ENCODE assay signal across 18 mouse cellular contexts in genomic region chr19:55120518-55121244, GRCm38 (mm10). TPM values are rescaled to one million over a fixed set of nuclear protein-coding genes. Genes with fewer than 3 reads are reported as not detected.
DNase-seq lines count a peak whose midpoint lies in the region; ATAC-seq and TF ChIP-seq lines count a peak whose summit lies in the region.
"Had no signal": no experiment of that assay in that cellular context is flagged by ENCODE, and none has a peak within 500 bp of the region (broad histone marks: within the 10 kb centered on the region; RNA-seq: fewer than 3 reads in every experiment).

No protein-coding gene starts in this region.

- no peaks in the 10 kb centered on the region for H3K9me3 ChIP-seq in ES-E14 (ENCODE audit: control insufficient read depth, insufficient read depth, low read depth, low read length)
- H3K9me3 ChIP-seq in midbrain, embryonic 13.5 days, result no peaks in the 10 kb centered on the region
- H3K9me3 ChIP-seq: megakaryocyte, embryonic 14.5 days had no signal

- TF ChIP-seq CTCF in kidney, adult 2 months (conservative IDR thresholded peaks at IDR 0.05; ENCODE audit: insufficient read depth, insufficient read length, low read depth, low read length), result no peak

- in situ Hi-C loops in ES-E14 (cut with MboI; ENCODE audit: low sequenced_read_pairs in 2 of 2, unreplicated experiment in 2 of 2), result no loop called here

- H3K27me3 ChIP-seq in kidney, adult 2 months (replicated peaks; ENCODE audit: control insufficient read depth, insufficient read depth, low read length), result no peaks in the 10 kb centered on the region
- no peaks in the 10 kb centered on the region for H3K27me3 ChIP-seq in midbrain, embryonic 13.5 days

- H3K4me2 ChIP-seq in midbrain, embryonic 13.5 days (replicated peaks), result no peak overlapping the region
- H3K4me2 ChIP-seq: lung, embryonic 14.5 days had no signal

- H3K9ac ChIP-seq in ES-E14 (ENCODE audit: insufficient read depth, low read depth, low read length, poor library complexity, severe bottlenecking), result no peak overlapping the region
- H3K9ac ChIP-seq in midbrain, embryonic 13.5 days (replicated peaks), result no peak overlapping the region
- H3K9ac ChIP-seq: lung, embryonic 14.5 days had no signal

- no peak overlapping the region for H3K4me3 ChIP-seq in kidney, adult 2 months (ENCODE audit: insufficient read depth, low read depth, low read length)
- H3K4me3 ChIP-seq in ES-E14 (ENCODE audit: insufficient read depth in 1 of 2, low read depth in 1 of 2, low read length in 2 of 2, poor library complexity in 1 of 2, severe bottlenecking in 1 of 2), result no peak overlapping the region
- H3K4me3 ChIP-seq in midbrain, embryonic 13.5 days (replicated peaks), result no peak overlapping the region
- H3K4me3 ChIP-seq: megakaryocyte, embryonic 14.5 days had no signal

- H3K4me1 ChIP-seq in kidney, adult 2 months (ENCODE audit: control insufficient read depth, insufficient read depth, low read length), result peaks cover 21% of the 10 kb centered on the region
- H3K4me1 ChIP-seq in ES-E14 (ENCODE audit: control insufficient read depth in 2 of 2, insufficient read depth in 2 of 2, low read length in 2 of 2, poor library complexity in 1 of 2), result peaks cover 2 to 4% of the 10 kb centered on the region in 2 experiments; a peak in 3 of 4 replicates
- peaks cover 32% of the 10 kb centered on the region for H3K4me1 ChIP-seq in midbrain, embryonic 13.5 days (replicated peaks)

- peak; percentile 84 for DNase-seq in heart, adult 11 months
- DNase-seq in heart, adult 9 months (ENCODE audit: low spot score in 2 of 2), result no peak
- DNase-seq in kidney, adult 2 months, result no peak
- DNase-seq in kidney, postnatal 25 days, result no peak
- no peak for DNase-seq in ES-E14 (ENCODE audit: low read depth, low spot score)
- DNase-seq in right cerebral cortex, postnatal 36 days (ENCODE audit: low spot score in 2 of 2), result no peak
- DNase-seq: cerebellum, adult 11-12 months; lung, embryonic 14.5 days; right cerebral cortex, postnatal 25 days had no signal

- peak overlapping the region; percentile 81; the same call in 1 of the 2 replicates for H3K27ac ChIP-seq in kidney, adult 2 months (ENCODE audit: insufficient read depth, low read depth, low read length)
- H3K27ac ChIP-seq in ES-E14 (ENCODE audit: insufficient read depth, low read depth, low read length, poor library complexity, severe bottlenecking), result no peak overlapping the region
- H3K27ac ChIP-seq in midbrain, embryonic 13.5 days, result 0 out of 2 replicates have a peak overlapping the region, but pooled peaks have one; percentile 35
- H3K27ac ChIP-seq: kidney, postnatal 0 days had no signal

- WGBS in kidney, adult 2 months, result 55% methylated on average over 11 of the region's 11 CpGs
- 40% methylated on average over 11 of the region's 11 CpGs for WGBS in midbrain, embryonic 13.5 days

- no peaks in the 10 kb centered on the region for H3K36me3 ChIP-seq in kidney, adult 2 months (ENCODE audit: control insufficient read depth, insufficient read depth, low read length)
- no peaks in the 10 kb centered on the region for H3K36me3 ChIP-seq in ES-E14 (ENCODE audit: control insufficient read depth, insufficient read depth, low read length, poor library complexity, severe bottlenecking)
- H3K36me3 ChIP-seq in midbrain, embryonic 13.5 days, result no peaks in the 10 kb centered on the region

- TF ChIP-seq POLR2A in kidney, adult 2 months (IDR thresholded peaks at IDR 0.05; ENCODE audit: low read depth, low read length), result no peak

- ATAC-seq in midbrain, embryonic 13.5 days, result no peak
- ATAC-seq in frontal cortex, adult (ENCODE audit: low TSS enrichment), result no peak
- ATAC-seq: activated CD4-positive, CD25-positive, alpha-beta regulatory T cell, adult 4 months; CD4-positive, CD25-positive, alpha-beta regulatory T cell, adult 4 months; inflammation-experienced regulatory T-cells, adult 6 months had no signal

TF ChIP-seq in ES-E14, 5 proteins besides CTCF, POLR2A, EP300 and RAD21:
- peak; percentile 44; the same call in 1 of the 2 replicates for TF ChIP-seq MAFK (IDR thresholded peaks at IDR 0.05; ENCODE audit: insufficient read depth, low read depth, low read length)
- no peak for TF ChIP-seq ZNF384 (IDR thresholded peaks at IDR 0.05; ENCODE audit: low read depth, low read length)

RNA-seq across cellular contexts. Expression of gene Gpam, which starts 6.4 kb away (rescaled TPM):
- polyA plus RNA-seq in kidney, adult 2 months (2012; rRNA removed), result 56.6 and 60.7 TPM in 2 replicates
- total RNA-seq in ES-E14 (2012; rRNA removed), result 16.6 and 27.4 TPM in 2 replicates
- 21.7 and 21.8 TPM in 2 replicates for polyA plus RNA-seq in midbrain, embryonic 13.5 days (2015; fragmentation: Nextera tagmentation; extraction: Ambion mirVana)

RNA-seq across cellular contexts. Expression of gene Tectb, which starts 59.9 kb away (rescaled TPM):
- polyA plus RNA-seq in kidney, adult 2 months (2012; rRNA removed), result 0.04 and 0.09 TPM in 2 replicates
- total RNA-seq in ES-E14 (2012; rRNA removed), result not detected in 2 replicates
- polyA plus RNA-seq in midbrain, embryonic 13.5 days (2015; fragmentation: Nextera tagmentation; extraction: Ambion mirVana), result 0.30 and 0.83 TPM in 2 replicates
- total RNA-seq: common myeloid progenitor, adult 5-6 weeks had no signal
- polyA plus RNA-seq: activated CD4-positive, CD25-positive, alpha-beta regulatory T cell, adult 4 months; CD4-positive, CD25-positive, alpha-beta regulatory T cell, adult 4 months; inflammation-experienced regulatory T-cells, adult 6 months; lung, embryonic 14.5 days; neural tube, embryonic 11.5 days had no signal
